Mouse (Mus musculus): ENCODE data around the gene Gm12117. TPM values are rescaled to one million over a fixed set of nuclear protein-coding genes. Genes with fewer than 3 reads are reported as not detected.

Gm12117 gene
- polyA plus RNA-seq (2014; fragmentation: Nextera tagmentation; extraction: Ambion mirVana): 0.34 TPM in 1 of 2 replicates, not detected in the other

GRCm38 (mm10) chr11:33276637-33277036 lies at the start of gene Gm12117:
Gene Gm12117, minus strand, starts transcription at chr11:33276737.
- DNase-seq (ENCODE audit: low spot score) (no peak), ATAC-seq (ENCODE audit: low FRiP score) (no peak)
- Histone ChIP-seq H3K9ac (ENCODE audit: low read depth, low read length) (no peak within 1 kb of the TSS), H3K4me2 (replicated peaks; ENCODE audit: low read depth, low read length) (no peak within 1 kb of the TSS), H3K4me3 (ENCODE audit: low read depth, low read length) (no peak within 1 kb of the TSS), H3K27me3 (ENCODE audit: control insufficient read depth, insufficient read depth, low read length) (no peaks in the 10 kb centered on the region), H3K27ac (ENCODE audit: low read depth, low read length) (no peak within 1 kb of the TSS), H3K4me1 (replicated peaks; ENCODE audit: control insufficient read depth, insufficient read depth, low read length) (no peaks in the 10 kb centered on the region), H3K9me3 (ENCODE audit: control insufficient read depth, low read length) (no peaks in the 10 kb centered on the region), H3K36me3 (ENCODE audit: control insufficient read depth, insufficient read depth, low read length) (no peaks in the 10 kb centered on the region)
- WGBS: 98% methylated on average over 3 of the region's 3 CpGs

- WGBS: 91% methylated on average over 7 of the region's 7 CpGs
- H3K4me1 ChIP-seq (replicated peaks; ENCODE audit: control insufficient read depth, insufficient read depth, low read length): no peaks in the 10 kb centered on the region
- H3K9ac ChIP-seq (ENCODE audit: low read depth, low read length): no peak overlapping the region
- H3K36me3 ChIP-seq (ENCODE audit: control insufficient read depth, insufficient read depth, low read length): no peaks in the 10 kb centered on the region
- DNase-seq (ENCODE audit: low spot score) (no peak), ATAC-seq (ENCODE audit: low FRiP score) (no peak)
- H3K4me3 ChIP-seq (ENCODE audit: low read depth, low read length): no peak overlapping the region
- no peaks in the 10 kb centered on the region for H3K27me3 ChIP-seq (ENCODE audit: control insufficient read depth, insufficient read depth, low read length)
- no peaks in the 10 kb centered on the region for H3K9me3 ChIP-seq (ENCODE audit: control insufficient read depth, low read length)
- no peak overlapping the region for H3K4me2 ChIP-seq (replicated peaks; ENCODE audit: low read depth, low read length)
- no peak overlapping the region for H3K27ac ChIP-seq (ENCODE audit: low read depth, low read length)
These were observed 42.6 kb upstream of the Gm12117 start for GRCm38 (mm10) chr11:33319006-33319611.

- WGBS: 81% methylated on average over 4 of the region's 4 CpGs
- ATAC-seq (ENCODE audit: low FRiP score) (no peak), DNase-seq (ENCODE audit: low spot score) (no peak)
- H3K9me3 ChIP-seq (ENCODE audit: control insufficient read depth, low read length): no peaks in the 10 kb centered on the region
- H3K27me3 ChIP-seq (ENCODE audit: control insufficient read depth, insufficient read depth, low read length): no peaks in the 10 kb centered on the region
- H3K4me3 ChIP-seq (ENCODE audit: low read depth, low read length): no peak overlapping the region
- no peak overlapping the region for H3K4me2 ChIP-seq (replicated peaks; ENCODE audit: low read depth, low read length)
- no peaks in the 10 kb centered on the region for H3K36me3 ChIP-seq (ENCODE audit: control insufficient read depth, insufficient read depth, low read length)
- H3K9ac ChIP-seq (ENCODE audit: low read depth, low read length): no peak overlapping the region
- no peaks in the 10 kb centered on the region for H3K4me1 ChIP-seq (replicated peaks; ENCODE audit: control insufficient read depth, insufficient read depth, low read length)
- no peak overlapping the region for H3K27ac ChIP-seq (ENCODE audit: low read depth, low read length)
These were observed 33.0 kb upstream of the Gm12117 start for GRCm38 (mm10) chr11:33309566-33309965.

GRCm38 (mm10) chr11:33300859-33301258 lies 24.3 kb upstream of the Gm12117 start:
- Histone ChIP-seq H3K36me3 (ENCODE audit: control insufficient read depth, insufficient read depth, low read length) (no peaks in the 10 kb centered on the region), H3K9me3 (ENCODE audit: control insufficient read depth, low read length) (no peaks in the 10 kb centered on the region), H3K4me3 (ENCODE audit: low read depth, low read length) (no peak overlapping the region), H3K27ac (ENCODE audit: low read depth, low read length) (no peak overlapping the region), H3K27me3 (ENCODE audit: control insufficient read depth, insufficient read depth, low read length) (no peaks in the 10 kb centered on the region), H3K4me2 (replicated peaks; ENCODE audit: low read depth, low read length) (no peak overlapping the region), H3K9ac (ENCODE audit: low read depth, low read length) (no peak overlapping the region), H3K4me1 (replicated peaks; ENCODE audit: control insufficient read depth, insufficient read depth, low read length) (no peaks in the 10 kb centered on the region)
- DNase-seq (ENCODE audit: low spot score) (peak; percentile 25), ATAC-seq (ENCODE audit: low FRiP score) (no peak)
- WGBS: 56% methylated on average over 8 of the region's 8 CpGs

- ATAC-seq (ENCODE audit: low FRiP score) (no peak), DNase-seq (ENCODE audit: low spot score) (no peak)
- Histone ChIP-seq H3K36me3 (ENCODE audit: control insufficient read depth, insufficient read depth, low read length) (no peaks in the 10 kb centered on the region), H3K27me3 (ENCODE audit: control insufficient read depth, insufficient read depth, low read length) (no peaks in the 10 kb centered on the region), H3K4me2 (replicated peaks; ENCODE audit: low read depth, low read length) (no peak overlapping the region), H3K9me3 (ENCODE audit: control insufficient read depth, low read length) (no peaks in the 10 kb centered on the region), H3K27ac (ENCODE audit: low read depth, low read length) (no peak overlapping the region), H3K4me1 (replicated peaks; ENCODE audit: control insufficient read depth, insufficient read depth, low read length) (no peaks in the 10 kb centered on the region), H3K4me3 (ENCODE audit: low read depth, low read length) (no peak overlapping the region), H3K9ac (ENCODE audit: low read depth, low read length) (no peak overlapping the region)
- 74% methylated on average over 11 of the region's 11 CpGs for WGBS
These were observed 22.8 kb upstream of the Gm12117 start for GRCm38 (mm10) chr11:33299371-33299770.

GRCm38 (mm10) chr11:33297121-33297520 lies 20.6 kb upstream of the Gm12117 start:
- no peaks in the 10 kb centered on the region for H3K9me3 ChIP-seq (ENCODE audit: control insufficient read depth, low read length)
- no peak overlapping the region for H3K9ac ChIP-seq (ENCODE audit: low read depth, low read length)
- no peaks in the 10 kb centered on the region for H3K27me3 ChIP-seq (ENCODE audit: control insufficient read depth, insufficient read depth, low read length)
- no peaks in the 10 kb centered on the region for H3K36me3 ChIP-seq (ENCODE audit: control insufficient read depth, insufficient read depth, low read length)
- DNase-seq (ENCODE audit: low spot score): no peak
- WGBS: 57% methylated on average over 8 of the region's 8 CpGs
- ATAC-seq (ENCODE audit: low FRiP score): no peak
- H3K4me2 ChIP-seq (replicated peaks; ENCODE audit: low read depth, low read length): no peak overlapping the region
- H3K4me3 ChIP-seq (ENCODE audit: low read depth, low read length): no peak overlapping the region
- H3K27ac ChIP-seq (ENCODE audit: low read depth, low read length): no peak overlapping the region
- no peaks in the 10 kb centered on the region for H3K4me1 ChIP-seq (replicated peaks; ENCODE audit: control insufficient read depth, insufficient read depth, low read length)

GRCm38 (mm10) chr11:33295422-33295821 lies 18.9 kb upstream of the Gm12117 start:
- DNase-seq (ENCODE audit: low spot score) (peak; percentile 54), ATAC-seq (ENCODE audit: low FRiP score) (no peak)
- no peaks in the 10 kb centered on the region for H3K9me3 ChIP-seq (ENCODE audit: control insufficient read depth, low read length)
- no peak overlapping the region for H3K4me2 ChIP-seq (replicated peaks; ENCODE audit: low read depth, low read length)
- H3K27ac ChIP-seq (ENCODE audit: low read depth, low read length): no peak overlapping the region
- H3K36me3 ChIP-seq (ENCODE audit: control insufficient read depth, insufficient read depth, low read length): no peaks in the 10 kb centered on the region
- H3K4me1 ChIP-seq (replicated peaks; ENCODE audit: control insufficient read depth, insufficient read depth, low read length): no peaks in the 10 kb centered on the region
- WGBS: 57% methylated on average over 3 of the region's 3 CpGs
- H3K9ac ChIP-seq (ENCODE audit: low read depth, low read length): no peak overlapping the region
- H3K27me3 ChIP-seq (ENCODE audit: control insufficient read depth, insufficient read depth, low read length): no peaks in the 10 kb centered on the region
- no peak overlapping the region for H3K4me3 ChIP-seq (ENCODE audit: low read depth, low read length)

GRCm38 (mm10) chr11:33294063-33294462 lies 17.5 kb upstream of the Gm12117 start:
- WGBS: 80% methylated on average over 6 of the region's 6 CpGs
- H3K4me3 ChIP-seq (ENCODE audit: low read depth, low read length): no peak overlapping the region
- no peak for DNase-seq (ENCODE audit: low spot score)

GRCm38 (mm10) chr11:33278571-33278970 lies 2.0 kb upstream of the Gm12117 start:
- no peak for ATAC-seq (ENCODE audit: low FRiP score)
- no peaks in the 10 kb centered on the region for H3K36me3 ChIP-seq (ENCODE audit: control insufficient read depth, insufficient read depth, low read length)
- H3K27ac ChIP-seq (ENCODE audit: low read depth, low read length): no peak overlapping the region
- no peak overlapping the region for H3K4me2 ChIP-seq (replicated peaks; ENCODE audit: low read depth, low read length)
- H3K27me3 ChIP-seq (ENCODE audit: control insufficient read depth, insufficient read depth, low read length): no peaks in the 10 kb centered on the region
- H3K9ac ChIP-seq (ENCODE audit: low read depth, low read length): no peak overlapping the region
- DNase-seq (ENCODE audit: low spot score): no peak
- no peaks in the 10 kb centered on the region for H3K4me1 ChIP-seq (replicated peaks; ENCODE audit: control insufficient read depth, insufficient read depth, low read length)
- 90% methylated on average over 2 of the region's 2 CpGs for WGBS
- H3K9me3 ChIP-seq (ENCODE audit: control insufficient read depth, low read length): no peaks in the 10 kb centered on the region
- no peak overlapping the region for H3K4me3 ChIP-seq (ENCODE audit: low read depth, low read length)

More at GRCm38 (mm10) chr11:33294063-33294462, 17.5 kb upstream of the Gm12117 start:
- Histone ChIP-seq H3K27ac (ENCODE audit: low read depth, low read length) (no peak overlapping the region), H3K9me3 (ENCODE audit: control insufficient read depth, low read length) (no peaks in the 10 kb centered on the region), H3K27me3 (ENCODE audit: control insufficient read depth, insufficient read depth, low read length) (no peaks in the 10 kb centered on the region), H3K36me3 (ENCODE audit: control insufficient read depth, insufficient read depth, low read length) (no peaks in the 10 kb centered on the region), H3K4me2 (replicated peaks; ENCODE audit: low read depth, low read length) (no peak overlapping the region), H3K9ac (ENCODE audit: low read depth, low read length) (no peak overlapping the region), H3K4me1 (replicated peaks; ENCODE audit: control insufficient read depth, insufficient read depth, low read length) (no peaks in the 10 kb centered on the region)
- no peak for ATAC-seq (ENCODE audit: low FRiP score)

Measured in hindbrain, embryonic 11.5 days (tissue).